Mouse (Mus musculus) midbrain, embryonic 14.5 days (tissue): Measurements from ENCODE around the gene Arhgef11. TPM values are rescaled to one million over a fixed set of nuclear protein-coding genes. Genes with fewer than 3 reads are reported as not detected.

Source experiments
- ATAC-seq: fragments of 200-750 bp; cut with Nextera tagmentation; 2 replicates; pipeline ENCODE4 v1.8.0; 2017; ENCODE audit warnings: moderate number of reproducible peaks, moderate library complexity; ENCODE audit not compliant: low FRiP score, low TSS enrichment
- DNase-seq: peaks from one replicate; pipeline ENCODE4 v3.0.0-alpha.2; 2015
- H3K27ac ChIP-seq: fragments of 300-500 bp; sonication (generic); replicated peaks from 2 replicates; pipeline ENCODE4 v1.5.1; 2014; ENCODE audit warnings: mild to moderate bottlenecking, low read depth, low read length, moderate library complexity
- H3K27me3 ChIP-seq: fragments of 300-500 bp; sonication (generic); 2 replicates; pipeline ENCODE4 v1.6.1; 2014; ENCODE audit warnings: low read length, control low read depth, mixed read lengths; ENCODE audit not compliant: control insufficient read depth, insufficient read depth
- H3K36me3 ChIP-seq: fragments of 300-500 bp; sonication (generic); 2 replicates; pipeline ENCODE4 v1.6.1; 2014; ENCODE audit warnings: low read length, control low read depth; ENCODE audit not compliant: control insufficient read depth, insufficient read depth
- H3K4me1 ChIP-seq: fragments of 300-500 bp; sonication (generic); 2 replicates; pipeline ENCODE4 v1.6.1; 2014; ENCODE audit warnings: mild to moderate bottlenecking, antibody characterized with exemption, low read length, control low read depth; ENCODE audit not compliant: control insufficient read depth, insufficient read depth
- H3K4me2 ChIP-seq: fragments of 300-500 bp; sonication (generic); 2 replicates; pipeline ENCODE4 v1.6.1; 2014; ENCODE audit warnings: mild to moderate bottlenecking, low read length, moderate library complexity
- H3K4me3 ChIP-seq: fragments of 300-500 bp; sonication (generic); replicated peaks from 2 replicates; pipeline ENCODE4 v1.5.1; 2014; ENCODE audit warnings: low read depth, low read length
- H3K9ac ChIP-seq: fragments of 300-500 bp; sonication (generic); replicated peaks from 2 replicates; pipeline ENCODE4 v1.6.1; 2014; ENCODE audit warnings: mild to moderate bottlenecking, low read length, moderate library complexity
- H3K9me3 ChIP-seq: fragments of 300-500 bp; sonication (generic); 2 replicates; pipeline ENCODE4 v1.6.1; 2016; ENCODE audit warnings: low read length, control low read depth, mixed read lengths; ENCODE audit not compliant: control insufficient read depth
- WGBS: fragments of 180-500 bp; shearing (Covaris S2); extraction: QIAGEN DNeasy Blood & Tissue Kit; methylation state at CpG from one replicate; pipeline ENCODE4 v1.1.7; 2014; 5-methylcytosine and 5-hydroxymethylcytosine counted together
- microRNA-seq: library from miRNA; unstranded; fragments of <30 nt; microRNA quantifications from one replicate; pipeline ENCODE4, GENCODE M21; 2016
- polyA plus RNA-seq: library from polyadenylated mRNA; unstranded; fragments of >200 nt; fragmentation: Nextera tagmentation; extraction: Ambion mirVana; gene quantifications from 2 replicates; pipeline ENCODE4 v1.2.1, GENCODE M21; 2014

Gene Arhgef11
- polyA plus RNA-seq, 1 experiment from 2014 or later = 30.6 TPM

GRCm38 (mm10) chr3:87785626-87786214 is 168.4 kb downstream of the Arhgef11 start:
- ATAC-seq = no peak
- no peak overlapping the region for H3K4me3 ChIP-seq
- no peak overlapping the region for H3K27ac ChIP-seq
- no peak for DNase-seq
- no peaks in the 10 kb centered on the region for H3K9me3 ChIP-seq
- no peak overlapping the region for H3K4me2 ChIP-seq
- 0 out of 2 replicates have a peak, but pooled peaks cover 3% of the 10 kb centered on the region for H3K4me1 ChIP-seq
- H3K27me3 ChIP-seq = no peaks in the 10 kb centered on the region
- no peaks in the 10 kb centered on the region for H3K36me3 ChIP-seq
- H3K9ac ChIP-seq = no peak overlapping the region
- 63% methylated on average over 6 of the region's 6 CpGs for WGBS

Small RNAs within 50 kb of the gene (microRNA-seq; reads per million reads assigned to microRNA genes)
- gene Gm24109 = not detected

Other genes with a start within 250 kb of the Arhgef11 start
- 0.13 TPM in 1 of 2 replicates, not detected in the other for gene Fcrl1, start 241.2 kb upstream of the Arhgef11 start, polyA plus RNA-seq
- not detected in 2 replicates for gene Fcrl5, start 181.8 kb upstream of the Arhgef11 start, polyA plus RNA-seq
- 7.0 and 8.3 TPM in 2 replicates for gene Etv3, start 92.2 kb upstream of the Arhgef11 start, polyA plus RNA-seq
- 0.49 and 0.50 TPM in 2 replicates for gene Lrrc71, start 131.1 kb downstream of the Arhgef11 start, polyA plus RNA-seq
- gene Ntrk1, start 177.6 kb downstream of the Arhgef11 start, polyA plus RNA-seq = 1.2 and 1.7 TPM in 2 replicates
- 0.13 and 0.97 TPM in 2 replicates for gene Insrr, start 179.4 kb downstream of the Arhgef11 start, polyA plus RNA-seq
- gene Pear1, start 206.7 kb downstream of the Arhgef11 start, polyA plus RNA-seq = 2.2 and 6.9 TPM in 2 replicates
- gene Sh2d2a, start 229.2 kb downstream of the Arhgef11 start, polyA plus RNA-seq = 0.05 TPM in 1 of 2 replicates, not detected in the other